Mouse (Mus musculus) regulatory T cell (primary cell): ENCODE measurements around the gene Mthfd2.
"Not testable (repeated sequence)": the region's sequence is repeated elsewhere in the genome, so short reads cannot be mapped to it uniquely, and the experiment has no call there.

Source experiments
- in situ Hi-C: fragments of 300-600 bp; cut with MboI, MseI; formaldehyde crosslinking; loops from one replicate; pipeline ENCODE4 v1.15.1; 2025; ENCODE audit warnings: high pct_unique_total_duplicates

The Mthfd2 gene

GRCm38 (mm10) chr6:83325525-83326393, at the start of gene Mthfd2, which contains the start of gene Mob1a:
Gene Mthfd2, minus strand, starts transcription at chr6:83325908.
Gene Mob1a, plus strand, starts transcription at chr6:83326016.
- in situ Hi-C loops = no loop called here

GRCm38 (mm10) chr6:83373704-83374300, 48.1 kb upstream of the Mthfd2 start:
- in situ Hi-C loops = no loop called here

- in situ Hi-C loops = no loop called here
Observed at GRCm38 (mm10) chr6:83371350-83371749, 45.6 kb upstream of the Mthfd2 start.

GRCm38 (mm10) chr6:83370316-83370965, 44.7 kb upstream of the Mthfd2 start:
- in situ Hi-C loops = no loop called here

GRCm38 (mm10) chr6:83363075-83363474, 37.4 kb upstream of the Mthfd2 start:
- in situ Hi-C loops = no loop called here

- in situ Hi-C loops = no loop called here
Observed at GRCm38 (mm10) chr6:83361523-83362248, 36.0 kb upstream of the Mthfd2 start.

GRCm38 (mm10) chr6:83357436-83357835, 31.7 kb upstream of the Mthfd2 start:
- in situ Hi-C loops = no loop called here

- in situ Hi-C loops = no loop called here
Observed at GRCm38 (mm10) chr6:83356569-83357138, 30.9 kb upstream of the Mthfd2 start.

- in situ Hi-C loops = loop anchor here (5.0 kb wide), 2 partner anchors 157 to 317 kb away; no protein-coding TSS in a partner anchor
Observed at GRCm38 (mm10) chr6:83354856-83355781, 29.4 kb upstream of the Mthfd2 start.

GRCm38 (mm10) chr6:83352666-83353410, 27.1 kb upstream of the Mthfd2 start:
- in situ Hi-C loops = loop anchor here (5.0 kb wide), 2 partner anchors 159 to 319 kb away; no protein-coding TSS in a partner anchor

- in situ Hi-C loops = loop anchor here (5.0 kb wide), 2 partner anchors 161 to 321 kb away; no protein-coding TSS in a partner anchor
Observed at GRCm38 (mm10) chr6:83351490-83352160, 25.9 kb upstream of the Mthfd2 start.

- in situ Hi-C loops = loop anchor here (5.0 kb wide), 2 partner anchors 161 to 321 kb away; no protein-coding TSS in a partner anchor
Observed at GRCm38 (mm10) chr6:83350851-83351405, 25.2 kb upstream of the Mthfd2 start.

GRCm38 (mm10) chr6:83350172-83350571, 24.5 kb upstream of the Mthfd2 start:
- in situ Hi-C loops = loop anchor here (5.0 kb wide), 2 partner anchors 162 to 322 kb away; no protein-coding TSS in a partner anchor

- in situ Hi-C loops = no loop called here
Observed at GRCm38 (mm10) chr6:83349274-83349958, 23.7 kb upstream of the Mthfd2 start.

GRCm38 (mm10) chr6:83348873-83349272, 23.2 kb upstream of the Mthfd2 start, which contains the start of gene Bola3:
Gene Bola3, plus strand, starts transcription at chr6:83349147.
- in situ Hi-C loops = no loop called here

GRCm38 (mm10) chr6:83347916-83348315, 22.2 kb upstream of the Mthfd2 start:
- in situ Hi-C loops = no loop called here

- in situ Hi-C loops = not testable (repeated sequence)
Observed at GRCm38 (mm10) chr6:83345285-83345684, 19.6 kb upstream of the Mthfd2 start.

GRCm38 (mm10) chr6:83342957-83343356, 17.2 kb upstream of the Mthfd2 start:
- in situ Hi-C loops = no loop called here
